ENCODE assay signal across 8 mouse cellular contexts in genomic region chr12:49384876-49385630, GRCm38 (mm10). TPM values are rescaled to one million over a fixed set of nuclear protein-coding genes. Genes with fewer than 3 reads are reported as not detected.
A peak's percentile ranks its signal among the peaks of the same experiment; 100 is the strongest.
DNase-seq lines count a peak whose midpoint lies in the region; ATAC-seq and TF ChIP-seq lines count a peak whose summit lies in the region.

Gene Gm43517, plus strand, starts transcription at chr12:49385174.

- TF ChIP-seq CTCF in stomach, postnatal 0 days (IDR thresholded peaks at IDR 0.05; ENCODE audit: low read depth), result peak; percentile 40; the same call in 1 of the 2 replicates

- H3K4me3 ChIP-seq in intestine, embryonic 14.5 days (ENCODE audit: low read depth, low read length), result peak within 1 kb of the TSS; percentile 30; the same call in 1 of the 2 replicates
- no peak within 1 kb of the TSS; the same call in 1 of the 2 replicates for H3K4me3 ChIP-seq in liver, embryonic 16.5 days (ENCODE audit: low read depth, low read length)
- peak within 1 kb of the TSS; percentile 35 for H3K4me3 ChIP-seq in stomach, postnatal 0 days (ENCODE audit: low read depth, low read length)

- peak within 1 kb of the TSS; percentile 46 for H3K4me2 ChIP-seq in intestine, embryonic 14.5 days (ENCODE audit: low read length)
- peak within 1 kb of the TSS; percentile 44; the same call in 1 of the 2 replicates for H3K4me2 ChIP-seq in liver, embryonic 16.5 days (ENCODE audit: low read depth, low read length)
- H3K4me2 ChIP-seq in stomach, postnatal 0 days (replicated peaks; ENCODE audit: low read depth), result peak within 1 kb of the TSS; percentile 46

- ATAC-seq in intestine, embryonic 14.5 days (replicated peaks; ENCODE audit: low FRiP score, low TSS enrichment, low read depth), result peak; percentile 48
- no peak for ATAC-seq in liver, embryonic 16.5 days (ENCODE audit: low read depth)
- ATAC-seq in stomach, postnatal 0 days (ENCODE audit: low FRiP score, low TSS enrichment), result peak; percentile 69

- WGBS in intestine, embryonic 14.5 days, result 2% methylated on average over 71 of the region's 75 CpGs
- 4% methylated on average over 73 of the region's 75 CpGs for WGBS in liver, embryonic 16.5 days (ENCODE audit: insufficient replicate concordance)
- WGBS in stomach, postnatal 0 days, result 2% methylated on average over 64 of the region's 75 CpGs

- TF ChIP-seq EP300 in stomach, postnatal 0 days (optimal IDR thresholded peaks at IDR 0.05), result no peak

- H3K9me3 ChIP-seq in intestine, embryonic 14.5 days (ENCODE audit: control insufficient read depth, low read length), result no peaks in the 10 kb centered on the region
- H3K9me3 ChIP-seq in liver, embryonic 16.5 days (replicated peaks; ENCODE audit: control insufficient read depth, low read length), result no peaks in the 10 kb centered on the region
- H3K9me3 ChIP-seq in stomach, postnatal 0 days (ENCODE audit: control insufficient read depth, low read length), result no peaks in the 10 kb centered on the region

- peaks cover 89% of the 10 kb centered on the region for H3K27me3 ChIP-seq in intestine, embryonic 14.5 days (replicated peaks; ENCODE audit: control insufficient read depth, insufficient read depth, low read length)
- H3K27me3 ChIP-seq in liver, embryonic 16.5 days (ENCODE audit: control insufficient read depth, insufficient read depth, low read depth, low read length), result peaks cover 70% of the 10 kb centered on the region
- H3K27me3 ChIP-seq in stomach, postnatal 0 days (ENCODE audit: control insufficient read depth, insufficient read depth, low read length), result peaks cover 41% of the 10 kb centered on the region

- no peak within 1 kb of the TSS for H3K9ac ChIP-seq in intestine, embryonic 14.5 days (ENCODE audit: low read length)
- H3K9ac ChIP-seq in liver, embryonic 16.5 days (ENCODE audit: low read depth, low read length), result no peak within 1 kb of the TSS
- H3K9ac ChIP-seq in stomach, postnatal 0 days (ENCODE audit: low read length), result no peak within 1 kb of the TSS

- H3K4me1 ChIP-seq in intestine, embryonic 14.5 days (replicated peaks; ENCODE audit: control insufficient read depth, insufficient read depth, low read length), result no peaks in the 10 kb centered on the region; the same call in 1 of the 2 replicates
- H3K4me1 ChIP-seq in liver, embryonic 16.5 days (ENCODE audit: control insufficient read depth, low read depth, low read length), result no peaks in the 10 kb centered on the region; the same call in 1 of the 2 replicates
- H3K4me1 ChIP-seq in stomach, postnatal 0 days (replicated peaks; ENCODE audit: control insufficient read depth, insufficient read depth), result peaks cover 3% of the 10 kb centered on the region; the same call in 1 of the 2 replicates

- H3K36me3 ChIP-seq in intestine, embryonic 14.5 days (ENCODE audit: control insufficient read depth, insufficient read depth, low read length), result no peaks in the 10 kb centered on the region
- H3K36me3 ChIP-seq in liver, embryonic 16.5 days (ENCODE audit: control insufficient read depth, insufficient read depth), result no peaks in the 10 kb centered on the region
- H3K36me3 ChIP-seq in stomach, postnatal 0 days (ENCODE audit: control insufficient read depth, insufficient read depth, low read length), result no peaks in the 10 kb centered on the region

- H3K27ac ChIP-seq in intestine, embryonic 14.5 days (ENCODE audit: low read depth), result no peak within 1 kb of the TSS
- no peak within 1 kb of the TSS for H3K27ac ChIP-seq in liver, embryonic 16.5 days (ENCODE audit: low read length)
- H3K27ac ChIP-seq in stomach, postnatal 0 days (replicated peaks), result no peak within 1 kb of the TSS

- DNase-seq in left cerebral cortex, adult 18-20 months (ENCODE audit: low spot score in 2 of 2), result peak; percentile 52 to 61
- no peak for DNase-seq in left cerebral cortex, adult 11 months (ENCODE audit: low spot score)
- peak; percentile 52 for DNase-seq in embryo, embryonic 11 days
- peak; percentile 69 for DNase-seq in intestine, embryonic 14.5 days (ENCODE audit: low spot score)
- peak; percentile 60 for DNase-seq in stomach, postnatal 0 days (ENCODE audit: low spot score)
- DNase-seq in adipocyte (ENCODE audit: low spot score), result no peak
- DNase-seq in urinary bladder, adult 18-20 months (ENCODE audit: low spot score in 2 of 2), result no peak

RNA-seq across cellular contexts. Expression of gene Gm43517, which starts in this region (rescaled TPM):
- 1 to 10 TPM; 6.3 to 6.9 TPM for total RNA-seq in left cerebral cortex, adult 18-20 months (2021)
- polyA plus RNA-seq in intestine, embryonic 14.5 days (2014; fragmentation: Nextera tagmentation; extraction: Ambion mirVana), result not detected in 2 replicates
- not detected in 2 replicates for polyA plus RNA-seq in liver, embryonic 16.5 days (2015; fragmentation: Nextera tagmentation; extraction: Ambion mirVana)
- polyA plus RNA-seq in stomach, postnatal 0 days (2015; fragmentation: Nextera tagmentation; extraction: Ambion mirVana), result not detected in 2 replicates

Comparison
In these comparisons a context has a peak if more than half of its experiments do, and no peak if none do; other contexts are left out.
1. DNase-seq: peak in left cerebral cortex, adult 18-20 months (2 of 2) and embryo, embryonic 11 days (single experiment); none in left cerebral cortex, adult 11 months (single experiment), adipocyte (single experiment) and urinary bladder, adult 18-20 months (0 of 2).
2. Peak in DNase-seq, ATAC-seq, H3K4me3 ChIP-seq and H3K4me2 ChIP-seq in intestine, embryonic 14.5 days; RNA of the gene not detected or under 1 TPM.
3. Peak in DNase-seq, ATAC-seq, H3K4me3 ChIP-seq and H3K4me2 ChIP-seq in stomach, postnatal 0 days; RNA of the gene not detected or under 1 TPM.
4. Peak in every context shown above with its lines, with median percentiles within 50 percentile points of each other: H3K4me2 ChIP-seq.